ENCODE assay signal across 10 mouse cellular contexts in the genomic region with DNA sequence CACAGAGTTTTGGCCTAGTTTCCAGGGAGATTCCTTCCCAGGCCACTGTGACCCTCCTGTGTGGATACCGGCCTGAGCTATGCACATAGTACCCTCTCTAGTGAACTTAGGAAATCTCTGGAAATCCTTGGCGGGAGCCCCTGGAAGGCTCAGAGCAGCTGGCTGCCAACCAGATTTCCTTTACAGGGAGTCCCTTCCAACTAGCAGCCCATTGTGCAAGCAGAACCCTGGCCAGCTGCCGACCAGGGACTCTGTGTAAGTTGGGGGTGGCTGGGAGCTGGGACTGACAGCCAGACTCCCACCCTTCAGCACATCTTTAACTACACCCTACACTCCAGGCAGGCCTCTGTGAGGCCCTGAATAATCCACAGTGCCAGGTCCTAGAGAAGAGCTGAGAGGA.
DNase-seq lines count a peak whose midpoint lies in the region; ATAC-seq lines count a peak whose summit lies in the region.
"Had no signal": no experiment of that assay in that cellular context is flagged by ENCODE, and none has a peak within 500 bp of the region (broad histone marks: within the 10 kb centered on the region; RNA-seq: fewer than 3 reads in every experiment).

No protein-coding gene starts in this region.

- peak; percentile 92 for ATAC-seq in neural tube, embryonic 13.5 days (ENCODE audit: low read depth)
- ATAC-seq in hindbrain, embryonic 14.5 days (ENCODE audit: low FRiP score): peak; percentile 80; the same call in 1 of the 2 replicates
- ATAC-seq in neural tube, embryonic 15.5 days (ENCODE audit: low FRiP score): peak; percentile 57; the same call in 1 of the 2 replicates
- no peak for ATAC-seq in CD4-positive, CD25-positive, alpha-beta regulatory T cell, adult 4 months

- 49% methylated on average over 3 of the region's 3 CpGs for WGBS in neural tube, embryonic 13.5 days
- 39% methylated on average over 3 of the region's 3 CpGs for WGBS in hindbrain, embryonic 14.5 days
- WGBS in neural tube, embryonic 15.5 days: 40% methylated on average over 3 of the region's 3 CpGs

- H3K4me1 ChIP-seq in neural tube, embryonic 13.5 days (replicated peaks): peaks cover 7% of the 10 kb centered on the region; the same call in 1 of the 2 replicates
- peaks cover 8% of the 10 kb centered on the region; the same call in 1 of the 2 replicates for H3K4me1 ChIP-seq in hindbrain, embryonic 14.5 days (replicated peaks; ENCODE audit: control insufficient read depth, insufficient read depth, low read length)
- no peaks in the 10 kb centered on the region; the same call in 1 of the 2 replicates for H3K4me1 ChIP-seq in neural tube, embryonic 15.5 days

- no peak overlapping the region for H3K4me3 ChIP-seq in neural tube, embryonic 13.5 days
- H3K4me3 ChIP-seq in hindbrain, embryonic 14.5 days (replicated peaks; ENCODE audit: low read length): no peak overlapping the region
- H3K4me3 ChIP-seq in neural tube, embryonic 15.5 days (replicated peaks): no peak overlapping the region
- H3K4me3 ChIP-seq: erythroblast, embryonic 14.5 days; neural tube, embryonic 12.5 days had no signal

- 0 out of 2 replicates have a peak overlapping the region, but pooled peaks have one; percentile 46 for H3K27ac ChIP-seq in neural tube, embryonic 13.5 days (replicated peaks)
- 0 out of 2 replicates have a peak overlapping the region, but pooled peaks have one; percentile 7 for H3K27ac ChIP-seq in hindbrain, embryonic 14.5 days
- peak overlapping the region; percentile 6; the same call in 1 of the 2 replicates for H3K27ac ChIP-seq in neural tube, embryonic 15.5 days (replicated peaks)
- H3K27ac ChIP-seq: neural tube, embryonic 12.5 days had no signal

- no peaks in the 10 kb centered on the region for H3K9me3 ChIP-seq in neural tube, embryonic 13.5 days
- no peaks in the 10 kb centered on the region for H3K9me3 ChIP-seq in hindbrain, embryonic 14.5 days (ENCODE audit: control insufficient read depth, low read length)
- no peaks in the 10 kb centered on the region for H3K9me3 ChIP-seq in neural tube, embryonic 15.5 days (replicated peaks)
- H3K9me3 ChIP-seq: neural tube, embryonic 12.5 days had no signal

- intact Hi-C loops in left cerebral cortex, postnatal 10 days (cut with DNase I): no loop called here

- H3K27me3 ChIP-seq in neural tube, embryonic 13.5 days: no peaks in the 10 kb centered on the region
- no peaks in the 10 kb centered on the region for H3K27me3 ChIP-seq in hindbrain, embryonic 14.5 days (ENCODE audit: control insufficient read depth, insufficient read depth, low read length)
- no peaks in the 10 kb centered on the region for H3K27me3 ChIP-seq in neural tube, embryonic 15.5 days (replicated peaks)
- H3K27me3 ChIP-seq: neural tube, embryonic 12.5 days had no signal

- H3K4me2 ChIP-seq in neural tube, embryonic 13.5 days: no peak overlapping the region
- no peak overlapping the region for H3K4me2 ChIP-seq in hindbrain, embryonic 14.5 days (replicated peaks)
- H3K4me2 ChIP-seq in neural tube, embryonic 15.5 days: no peak overlapping the region
- H3K4me2 ChIP-seq: neural tube, embryonic 12.5 days had no signal

- no peak overlapping the region for H3K9ac ChIP-seq in neural tube, embryonic 13.5 days
- no peak overlapping the region for H3K9ac ChIP-seq in hindbrain, embryonic 14.5 days
- H3K9ac ChIP-seq in neural tube, embryonic 15.5 days (replicated peaks): no peak overlapping the region
- H3K9ac ChIP-seq: neural tube, embryonic 12.5 days had no signal

- DNase-seq in neural tube, embryonic 10.5 days (ENCODE audit: extremely low spot score, low spot score): no peak
- peak; percentile 72 for DNase-seq in gastrocnemius, adult 18-20 months (ENCODE audit: low spot score)
- DNase-seq in hindbrain, embryonic 14.5 days (ENCODE audit: low spot score): peak; percentile 58
- peak; percentile 56 to 78 for DNase-seq in left cerebral cortex, postnatal 10 days (ENCODE audit: extremely low spot score in 1 of 2, low spot score in 2 of 2)
- DNase-seq in B cell, adult 2 months: no peak

- H3K36me3 ChIP-seq in neural tube, embryonic 13.5 days: no peaks in the 10 kb centered on the region
- no peaks in the 10 kb centered on the region for H3K36me3 ChIP-seq in hindbrain, embryonic 14.5 days (replicated peaks; ENCODE audit: control insufficient read depth, insufficient read depth)
- H3K36me3 ChIP-seq in neural tube, embryonic 15.5 days: no peaks in the 10 kb centered on the region
- H3K36me3 ChIP-seq: neural tube, embryonic 12.5 days had no signal

Comparison
In these comparisons a context has a peak if more than half of its experiments do, and no peak if none do; other contexts are left out.
1. DNase-seq: peak in gastrocnemius, adult 18-20 months (single experiment), hindbrain, embryonic 14.5 days (single experiment) and left cerebral cortex, postnatal 10 days (2 of 2); none in neural tube, embryonic 10.5 days (single experiment) and B cell, adult 2 months (0 of 2).
2. Peak in every context shown above with its lines, with median percentiles within 50 percentile points of each other: H3K27ac ChIP-seq.